Mouse (Mus musculus) liver, adult (tissue): Measurements from ENCODE around the gene Amt.

Experiments used
- GATA4 ChIP-seq: IDR thresholded peaks from 2 replicates; pipeline ENCODE4 v1.6.1; 2014; ENCODE audit warnings: mild to moderate bottlenecking, low read length; ENCODE audit not compliant: insufficient replicate concordance

Amt gene

GRCm38 (mm10) chr9:108344471-108344870, 47.8 kb downstream of the Amt start:
- no peak for TF ChIP-seq GATA4

- no peak for TF ChIP-seq GATA4
These were observed 50.4 kb downstream of the Amt start for GRCm38 (mm10) chr9:108347024-108347423.

DNA sequence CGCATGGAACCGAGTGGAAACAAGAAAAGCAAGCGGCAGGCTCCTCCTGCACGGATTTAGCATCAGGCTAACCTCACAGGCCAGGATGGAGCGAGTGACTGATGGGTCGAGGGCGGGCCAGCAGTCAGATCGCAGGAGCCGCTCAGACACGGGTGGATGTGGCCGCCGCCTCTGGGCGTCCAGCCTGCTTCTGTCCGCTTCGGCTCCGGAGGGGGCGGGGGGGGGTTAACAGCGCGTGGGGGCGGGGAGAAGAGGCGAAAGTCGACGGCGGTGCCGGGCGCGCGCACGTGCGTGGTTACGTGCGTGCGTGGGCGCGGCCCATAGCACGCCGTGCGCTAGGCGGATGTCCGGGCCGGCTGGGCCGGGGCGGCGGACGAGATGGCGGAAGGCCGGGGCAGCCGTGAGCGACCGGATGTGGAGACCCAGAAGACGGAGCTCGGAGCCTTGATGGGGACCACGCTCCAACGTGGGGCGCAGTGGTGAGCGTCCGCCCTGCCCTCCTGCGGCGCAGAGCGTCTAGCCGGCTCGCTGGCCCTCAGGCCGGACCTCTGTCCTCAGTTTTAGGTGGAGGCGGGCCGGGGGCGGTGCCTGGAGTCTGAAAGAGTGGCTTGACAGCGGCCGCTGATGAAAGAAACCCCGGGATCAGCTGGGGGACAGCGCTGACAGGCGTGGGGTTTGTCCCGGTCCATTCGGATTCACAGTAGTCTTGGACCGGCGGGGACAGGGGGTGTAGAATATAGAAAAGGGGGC, 51.1 kb downstream of the Amt start, which contains the start of gene Usp4:
Gene Usp4 (plus strand): TSS at position 314 of the 750 bp plus-strand sequence.
- TF ChIP-seq GATA4, result no peak

DNA sequence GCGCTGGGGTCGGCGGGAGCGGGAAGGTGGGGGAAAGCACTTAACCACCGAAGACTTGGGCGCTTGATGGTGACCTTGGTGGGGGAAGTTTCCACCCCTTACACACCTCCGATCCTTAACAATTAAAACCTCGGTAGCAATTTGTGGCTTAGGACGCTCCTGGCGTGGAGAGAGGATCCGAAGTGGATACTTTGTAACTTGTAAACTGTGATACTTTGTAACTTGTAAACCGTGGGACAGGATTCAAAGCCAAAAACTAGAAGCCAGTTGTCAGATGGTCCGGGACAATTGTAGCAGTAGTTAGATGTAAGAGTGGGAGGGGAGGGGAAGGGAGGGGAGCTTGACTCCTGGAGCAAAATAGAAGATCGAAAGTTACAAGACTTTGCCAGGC, 51.6 kb downstream of the Amt start:
- no peak for TF ChIP-seq GATA4

DNA sequence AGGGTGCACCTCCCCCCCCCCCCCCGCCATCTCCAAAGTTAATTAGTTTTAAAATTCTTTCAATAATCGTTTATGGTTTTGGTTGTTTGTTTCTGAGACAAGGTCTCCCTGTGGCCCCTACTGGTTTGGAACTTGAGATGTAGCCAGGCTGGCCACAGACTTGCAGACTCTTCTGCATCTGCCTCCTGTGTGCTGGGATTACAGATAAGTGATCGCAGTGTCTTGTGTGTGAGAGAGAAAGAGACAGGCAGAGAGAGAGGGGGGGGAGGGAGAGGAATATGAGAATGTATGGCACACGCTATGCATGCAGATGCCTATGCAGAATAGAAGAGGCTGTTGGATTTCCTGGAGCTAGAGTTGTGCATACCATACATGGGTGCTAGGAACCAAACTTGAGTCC, 53.1 kb downstream of the Amt start:
- no peak for TF ChIP-seq GATA4
